Mouse (Mus musculus) heart, postnatal 0 days (tissue): ENCODE measurements around the gene Fam168a. TPM values are rescaled to one million over a fixed set of nuclear protein-coding genes. Genes with fewer than 3 reads are reported as not detected.

ENCODE experiments used
- ATAC-seq: fragments of 200-750 bp; cut with Nextera tagmentation; 2 replicates; pipeline ENCODE4 v1.8.0; 2017; ENCODE audit warnings: low read depth, moderate number of reproducible peaks, moderate library complexity; ENCODE audit not compliant: insufficient read depth
- DNase-seq: peaks from one replicate; pipeline ENCODE4 v3.0.0-alpha.2; 2016; ENCODE audit warnings: low spot score
- H3K27ac ChIP-seq: fragments of 300-500 bp; sonication (generic); 2 replicates; pipeline ENCODE4 v1.5.1; 2014; ENCODE audit warnings: low read depth, mild to moderate bottlenecking
- H3K27me3 ChIP-seq: fragments of 300-500 bp; sonication (generic); 2 replicates; pipeline ENCODE4 v1.6.1; 2014; ENCODE audit warnings: low read length, mixed read lengths; ENCODE audit not compliant: control insufficient read depth, insufficient read depth
- H3K36me3 ChIP-seq: fragments of 300-500 bp; sonication (generic); replicated peaks from 2 replicates; pipeline ENCODE4 v1.6.1; 2014; ENCODE audit warnings: low read length, mixed read lengths; ENCODE audit not compliant: control insufficient read depth, insufficient read depth
- H3K4me1 ChIP-seq: fragments of 300-500 bp; sonication (generic); 2 replicates; pipeline ENCODE4 v1.6.1; 2014; ENCODE audit warnings: antibody characterized with exemption; ENCODE audit not compliant: control insufficient read depth, insufficient read depth
- H3K4me2 ChIP-seq: fragments of 300-500 bp; sonication (generic); 2 replicates; pipeline ENCODE4 v1.6.1; 2014; ENCODE audit warnings: low read depth, mild to moderate bottlenecking, low read length, moderate library complexity
- H3K4me3 ChIP-seq: fragments of 300-500 bp; sonication (generic); 2 replicates; pipeline ENCODE4 v1.5.1; 2014; ENCODE audit warnings: low read depth, low read length
- H3K9ac ChIP-seq: fragments of 300-500 bp; sonication (generic); replicated peaks from 2 replicates; pipeline ENCODE4 v1.6.1; 2014; ENCODE audit warnings: low read depth, low read length, mixed read lengths
- H3K9me3 ChIP-seq: fragments of 300-500 bp; sonication (generic); replicated peaks from 2 replicates; pipeline ENCODE4 v1.6.1; 2016; ENCODE audit warnings: low read length; ENCODE audit not compliant: control insufficient read depth
- CTCF ChIP-seq: IDR thresholded peaks from 2 replicates; pipeline ENCODE4 v1.5.1; 2016; ENCODE audit warnings: antibody characterized with exemption, control low read depth, low read depth
- EP300 ChIP-seq: IDR thresholded peaks from 2 replicates; pipeline ENCODE4 v1.6.1; 2016; ENCODE audit warnings: antibody characterized with exemption, low read depth
- WGBS: fragments of 180-500 bp; shearing (Covaris S2); extraction: QIAGEN DNeasy Blood & Tissue Kit; methylation state at CpG from one replicate; pipeline ENCODE4 v1.1.7; 2014; 5-methylcytosine and 5-hydroxymethylcytosine counted together
- polyA plus RNA-seq: library from polyadenylated mRNA; unstranded; fragments of >200 nt; fragmentation: Nextera tagmentation; extraction: Ambion mirVana; gene quantifications from 2 replicates; pipeline ENCODE4 v1.2.1, GENCODE M21; 2015
- total RNA-seq: library from RNA; depleted of rRNA; stranded (reverse); fragments of >200 nt; gene quantifications from 2 replicates; pipeline ENCODE4 v1.2.3, GENCODE M21; 2014; ENCODE audit warnings: low replicate concordance

The Fam168a gene
- total and polyA plus RNA-seq, 2 experiments from 2014 or later: 20.0 to 29.0 TPM

- no peak overlapping the region for H3K4me3 ChIP-seq
- 0 out of 2 replicates have a peak, but pooled peaks cover 4% of the 10 kb centered on the region for H3K36me3 ChIP-seq
- DNase-seq (no peak), ATAC-seq (no peak)
- 0 out of 2 replicates have a peak, but pooled peaks cover 4% of the 10 kb centered on the region for H3K4me1 ChIP-seq
- H3K27ac ChIP-seq: no peak overlapping the region
- no peak overlapping the region for H3K4me2 ChIP-seq
- WGBS: 77% methylated on average over 3 of the region's 3 CpGs
- no peaks in the 10 kb centered on the region for H3K27me3 ChIP-seq
- no peaks in the 10 kb centered on the region for H3K9me3 ChIP-seq
- H3K9ac ChIP-seq: no peak overlapping the region
- TF ChIP-seq EP300 (no peak), CTCF (no peak)
Measured at GRCm38 (mm10) chr7:100824661-100825060, 118.2 kb downstream of the Fam168a start.

DNA sequence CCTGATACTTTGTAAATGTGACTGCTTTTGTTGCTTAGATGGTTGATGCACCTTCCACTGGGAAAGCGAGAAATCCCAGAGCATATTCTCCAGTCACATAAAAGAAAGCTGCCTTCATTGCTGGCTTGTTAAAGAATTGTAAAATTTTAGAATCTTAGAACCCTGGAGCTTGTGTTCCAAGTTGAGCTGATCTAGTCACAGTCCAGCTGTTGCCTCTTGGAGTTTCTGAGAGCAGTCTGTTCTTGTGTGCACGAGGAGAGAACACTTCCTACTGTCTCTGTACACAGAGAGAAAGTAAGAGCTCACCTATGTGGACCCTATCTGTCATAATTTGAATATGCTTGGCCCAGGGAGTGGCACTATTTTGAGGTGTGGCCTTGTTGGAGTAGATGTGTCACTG is 122.1 kb downstream of the Fam168a start:
- Histone ChIP-seq H3K9me3 (no peaks in the 10 kb centered on the region), H3K4me1 (0 out of 2 replicates have a peak, but pooled peaks cover 4% of the 10 kb centered on the region), H3K9ac (no peak overlapping the region), H3K36me3 (peaks cover 10% of the 10 kb centered on the region; the same call in 1 of the 2 replicates), H3K4me3 (no peak overlapping the region), H3K27me3 (no peaks in the 10 kb centered on the region), H3K4me2 (no peak overlapping the region), H3K27ac (no peak overlapping the region)
- DNase-seq (no peak), ATAC-seq (no peak)
- TF ChIP-seq CTCF (no peak), EP300 (no peak)
- 81% methylated on average over 2 of the region's 2 CpGs for WGBS

DNA sequence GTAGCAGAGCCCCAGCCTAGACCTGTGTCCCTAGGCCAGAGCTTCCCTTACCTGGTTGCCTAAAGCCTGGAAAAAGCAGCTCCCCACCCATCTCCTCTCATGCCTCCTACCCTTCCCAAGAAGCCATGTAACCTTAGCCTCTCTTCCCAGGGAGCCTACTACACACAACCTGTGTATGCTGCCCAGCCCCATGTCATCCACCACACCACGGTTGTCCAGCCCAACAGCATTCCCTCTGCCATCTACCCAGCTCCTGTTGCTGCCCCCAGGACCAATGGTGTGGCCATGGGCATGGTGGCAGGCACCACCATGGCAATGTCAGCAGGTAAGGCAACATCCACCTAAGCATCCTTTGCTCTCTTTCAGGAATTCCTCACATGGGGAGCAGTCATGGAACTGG is 127.4 kb downstream of the Fam168a start:
- H3K4me1 ChIP-seq: peaks cover 5% of the 10 kb centered on the region; the same call in 1 of the 2 replicates
- no peak for DNase-seq
- 95% methylated on average over 1 of the region's 1 CpGs for WGBS
- H3K27me3 ChIP-seq: no peaks in the 10 kb centered on the region
- peaks cover 34% of the 10 kb centered on the region for H3K36me3 ChIP-seq
- H3K4me3 ChIP-seq: no peak overlapping the region
- no peak for TF ChIP-seq EP300
- TF ChIP-seq CTCF: no peak
- no peak for ATAC-seq
- H3K27ac ChIP-seq: no peak overlapping the region
- H3K9me3 ChIP-seq: no peaks in the 10 kb centered on the region
- H3K4me2 ChIP-seq: no peak overlapping the region
- no peak overlapping the region for H3K9ac ChIP-seq

- TF ChIP-seq EP300 (no peak), CTCF (no peak)
- Histone ChIP-seq H3K9ac (no peak overlapping the region), H3K9me3 (no peaks in the 10 kb centered on the region), H3K36me3 (peaks cover 34% of the 10 kb centered on the region), H3K27ac (no peak overlapping the region), H3K4me1 (peaks cover 16% of the 10 kb centered on the region; the same call in 1 of the 2 replicates), H3K4me3 (no peak overlapping the region), H3K27me3 (no peaks in the 10 kb centered on the region), H3K4me2 (no peak overlapping the region)
- DNase-seq (no peak), ATAC-seq (no peak)
- 85% methylated on average over 7 of the region's 7 CpGs for WGBS
Measured at GRCm38 (mm10) chr7:100835168-100835567, 128.7 kb downstream of the Fam168a start.

GRCm38 (mm10) chr7:100835711-100836110 is 129.3 kb downstream of the Fam168a start:
- 84% methylated on average over 6 of the region's 6 CpGs for WGBS
- no peaks in the 10 kb centered on the region for H3K27me3 ChIP-seq
- H3K9ac ChIP-seq: no peak overlapping the region
- no peak for TF ChIP-seq EP300
- TF ChIP-seq CTCF: no peak
- ATAC-seq (no peak), DNase-seq (no peak)
- H3K4me3 ChIP-seq: no peak overlapping the region
- peaks cover 16% of the 10 kb centered on the region; the same call in 1 of the 2 replicates for H3K4me1 ChIP-seq
- no peak overlapping the region for H3K4me2 ChIP-seq
- no peak overlapping the region for H3K27ac ChIP-seq
- H3K36me3 ChIP-seq: peaks cover 34% of the 10 kb centered on the region
- H3K9me3 ChIP-seq: no peaks in the 10 kb centered on the region

- 87% methylated on average over 10 of the region's 10 CpGs for WGBS
- H3K4me2 ChIP-seq: no peak overlapping the region
- no peak overlapping the region for H3K27ac ChIP-seq
- H3K4me1 ChIP-seq: peaks cover 16% of the 10 kb centered on the region; the same call in 1 of the 2 replicates
- ATAC-seq: no peak
- no peak overlapping the region for H3K4me3 ChIP-seq
- H3K27me3 ChIP-seq: no peaks in the 10 kb centered on the region
- DNase-seq: no peak
- H3K9ac ChIP-seq: no peak overlapping the region
- TF ChIP-seq CTCF (no peak), EP300 (no peak)
- no peaks in the 10 kb centered on the region for H3K9me3 ChIP-seq
- peaks cover 28% of the 10 kb centered on the region for H3K36me3 ChIP-seq
Measured at GRCm38 (mm10) chr7:100836657-100837056, 130.2 kb downstream of the Fam168a start.
